Mouse (Mus musculus): ENCODE measurements around the gene Fam213b.

Fam213b gene

GRCm38 (mm10) chr4:154877864-154878548 lies 20.9 kb downstream of the Fam213b start:
- peak; percentile 89 to 91 for DNase-seq

- no peak for DNase-seq
Measured at GRCm38 (mm10) chr4:154873186-154873585, 25.7 kb downstream of the Fam213b start.

GRCm38 (mm10) chr4:154871757-154872251 lies 27.1 kb downstream of the Fam213b start:
- DNase-seq, result no peak

GRCm38 (mm10) chr4:154870721-154871120 lies 28.2 kb downstream of the Fam213b start:
- DNase-seq, result no peak

- DNase-seq, result no peak
Measured at GRCm38 (mm10) chr4:154869440-154869839, 29.5 kb downstream of the Fam213b start, which contains the start of gene Mmel1. Mmel1 (plus strand) TSS chr4:154869585.

GRCm38 (mm10) chr4:154867257-154867656 lies 31.7 kb downstream of the Fam213b start:
- DNase-seq, result peak in 1 of 2 experiments; percentile 1

- DNase-seq, result peak in 1 of 2 experiments; percentile 1
Measured at GRCm38 (mm10) chr4:154866391-154866790, 32.5 kb downstream of the Fam213b start.

GRCm38 (mm10) chr4:154864961-154865760 lies 33.8 kb downstream of the Fam213b start:
- peak in 1 of 2 experiments; percentile 9 for DNase-seq

GRCm38 (mm10) chr4:154864271-154864771 lies 34.6 kb downstream of the Fam213b start:
- peak; percentile 82 to 89 for DNase-seq

GRCm38 (mm10) chr4:154863436-154863935 lies 35.4 kb downstream of the Fam213b start:
- DNase-seq, result peak in 1 of 2 experiments; percentile 1

GRCm38 (mm10) chr4:154861967-154862366 lies 37.0 kb downstream of the Fam213b start:
- DNase-seq, result no peak

GRCm38 (mm10) chr4:154858601-154859000 lies 40.3 kb downstream of the Fam213b start:
- no peak for DNase-seq

GRCm38 (mm10) chr4:154857366-154858240 lies 41.3 kb downstream of the Fam213b start:
- peak in 1 of 2 experiments; percentile 1 for DNase-seq

GRCm38 (mm10) chr4:154856882-154857281 lies 42.1 kb downstream of the Fam213b start:
- peak in 1 of 2 experiments; percentile 1 for DNase-seq

GRCm38 (mm10) chr4:154856480-154856837 lies 42.5 kb downstream of the Fam213b start:
- DNase-seq, result peak in 1 of 2 experiments; percentile 9

GRCm38 (mm10) chr4:154855721-154856479 lies 43.0 kb downstream of the Fam213b start:
- peak; percentile 45 to 46 for DNase-seq

GRCm38 (mm10) chr4:154854676-154855345 lies 44.1 kb downstream of the Fam213b start:
- DNase-seq, result peak in 1 of 2 experiments; percentile 3

- no peak for DNase-seq
Measured at GRCm38 (mm10) chr4:154853881-154854280, 45.1 kb downstream of the Fam213b start.

GRCm38 (mm10) chr4:154852696-154853095 lies 46.2 kb downstream of the Fam213b start:
- DNase-seq, result no peak
